Mouse (Mus musculus): ENCODE measurements at regions not wholly inside any gene's neighbourhood (a gene's known extent, or its start where the extent isn't known, plus 50 kb on each side); places are given as distances from the start of the nearest gene placed in this dataset.
"Not testable (repeated sequence)": the region's sequence is repeated elsewhere in the genome, so short reads cannot be mapped to it uniquely, and the experiment has no call there.

DNA sequence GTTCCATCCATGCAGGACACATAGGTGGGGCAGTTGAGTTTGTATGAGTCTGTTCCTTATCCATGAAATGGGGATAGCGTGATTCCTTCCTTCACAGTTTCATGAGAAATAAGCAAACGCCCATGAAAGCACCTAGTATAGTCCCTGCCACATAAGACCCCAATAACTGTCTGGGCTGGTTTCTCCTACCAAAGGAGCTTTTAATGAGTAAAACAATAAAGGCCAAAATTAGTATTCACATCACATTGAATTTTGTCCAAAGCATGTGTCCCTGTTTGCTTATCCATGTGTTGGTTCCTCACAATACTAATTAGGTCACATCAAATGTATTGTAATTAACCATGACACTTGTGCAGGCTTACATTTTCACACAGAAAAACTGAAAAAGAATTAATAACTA is 221.3 kb downstream of the Prdm13 start:
- 72% methylated on average over 2 of the region's 2 CpGs for WGBS
- H3K4me2 ChIP-seq (ENCODE audit: low read depth, low read length), result no peak overlapping the region
- ATAC-seq (ENCODE audit: insufficient read depth, low FRiP score), result no peak
- no peaks in the 10 kb centered on the region for H3K4me1 ChIP-seq (ENCODE audit: control insufficient read depth, insufficient read depth, low read length)
- no peak overlapping the region for H3K4me3 ChIP-seq (replicated peaks; ENCODE audit: low read length)
- H3K27ac ChIP-seq (ENCODE audit: low read length), result no peak overlapping the region
- H3K27me3 ChIP-seq (ENCODE audit: control insufficient read depth, insufficient read depth, low read length), result no peaks in the 10 kb centered on the region
- no peaks in the 10 kb centered on the region for H3K36me3 ChIP-seq (ENCODE audit: control insufficient read depth, insufficient read depth, low read length)
- no peak overlapping the region for H3K9ac ChIP-seq (ENCODE audit: low read length)
- no peaks in the 10 kb centered on the region for H3K9me3 ChIP-seq (replicated peaks; ENCODE audit: control insufficient read depth, low read length)

DNA sequence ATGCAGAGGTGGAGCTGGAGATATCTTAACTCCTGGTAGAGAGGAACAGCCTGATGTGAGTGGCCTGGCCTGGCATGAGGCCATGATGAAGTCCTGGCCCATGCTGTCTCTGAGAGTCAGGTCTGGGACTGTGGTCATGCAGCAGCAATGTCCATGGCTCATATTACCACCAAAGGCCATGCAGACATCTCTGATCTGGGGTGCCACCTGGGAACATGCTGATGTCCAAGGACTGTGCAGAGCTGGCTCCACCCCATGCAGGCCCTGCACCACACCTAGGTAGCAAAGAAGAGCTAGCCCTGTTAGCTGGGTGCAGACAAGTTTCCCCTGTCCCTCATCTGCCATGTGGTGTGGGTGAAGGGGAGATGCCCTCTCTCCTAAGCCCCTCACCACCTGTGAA is 244.5 kb downstream of the Prdm13 start:
- Histone ChIP-seq H3K27me3 (ENCODE audit: control insufficient read depth, insufficient read depth, low read length) (no peaks in the 10 kb centered on the region), H3K36me3 (ENCODE audit: control insufficient read depth, insufficient read depth, low read length) (no peaks in the 10 kb centered on the region), H3K9me3 (replicated peaks; ENCODE audit: control insufficient read depth, low read length) (no peaks in the 10 kb centered on the region), H3K9ac (ENCODE audit: low read length) (no peak overlapping the region), H3K4me2 (ENCODE audit: low read depth, low read length) (no peak overlapping the region), H3K4me1 (ENCODE audit: control insufficient read depth, insufficient read depth, low read length) (no peaks in the 10 kb centered on the region), H3K4me3 (replicated peaks; ENCODE audit: low read length) (no peak overlapping the region), H3K27ac (ENCODE audit: low read length) (no peak overlapping the region)
- no peak for ATAC-seq (ENCODE audit: insufficient read depth, low FRiP score)

DNA sequence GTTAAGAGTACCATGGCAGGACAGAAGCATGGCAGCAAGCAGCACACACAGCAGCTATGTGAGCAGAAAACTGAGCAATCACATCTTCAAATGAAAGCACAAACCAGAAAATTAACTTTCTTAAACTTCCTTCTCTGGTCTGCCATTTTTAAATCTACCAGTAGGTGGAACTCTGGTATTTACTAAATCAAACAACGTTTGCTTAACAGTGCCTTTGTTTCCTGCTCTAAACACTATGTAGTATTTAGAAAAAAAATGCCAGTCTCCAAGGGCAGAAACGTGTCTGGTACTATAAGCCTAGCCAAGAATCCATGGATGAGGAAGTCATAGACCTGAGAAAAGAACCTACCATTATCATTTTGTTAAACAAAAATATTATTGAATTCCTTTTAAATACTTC is 249.1 kb downstream of the Prdm13 start:
- Histone ChIP-seq H3K4me2 (ENCODE audit: low read depth, low read length) (no peak overlapping the region), H3K36me3 (ENCODE audit: control insufficient read depth, insufficient read depth, low read length) (no peaks in the 10 kb centered on the region), H3K4me3 (replicated peaks; ENCODE audit: low read length) (no peak overlapping the region), H3K9me3 (replicated peaks; ENCODE audit: control insufficient read depth, low read length) (no peaks in the 10 kb centered on the region), H3K9ac (ENCODE audit: low read length) (no peak overlapping the region), H3K27ac (ENCODE audit: low read length) (no peak overlapping the region), H3K27me3 (ENCODE audit: control insufficient read depth, insufficient read depth, low read length) (no peaks in the 10 kb centered on the region), H3K4me1 (ENCODE audit: control insufficient read depth, insufficient read depth, low read length) (no peaks in the 10 kb centered on the region)
- ATAC-seq (ENCODE audit: insufficient read depth, low FRiP score), result no peak
- WGBS, result 12% methylated on average over 2 of the region's 2 CpGs

DNA sequence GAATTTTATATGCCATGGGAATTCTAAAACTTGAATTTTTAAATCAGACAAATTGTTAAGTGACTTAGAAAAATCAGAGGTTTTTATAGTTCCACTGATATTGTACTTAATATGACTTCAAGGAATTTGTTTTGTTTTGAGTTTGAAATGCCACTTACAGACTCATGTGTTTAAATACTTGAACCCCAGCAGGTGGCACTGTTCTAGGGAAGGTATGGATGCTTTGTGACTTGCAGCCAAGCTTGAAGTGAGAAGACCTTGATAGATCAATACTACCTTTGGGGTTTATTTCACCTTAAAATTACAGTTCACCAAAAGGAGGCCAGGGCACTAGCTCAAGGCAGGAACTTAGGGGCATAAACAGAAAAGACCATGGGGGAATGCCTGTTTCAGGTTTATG is 277.9 kb downstream of the Prdm13 start:
- Histone ChIP-seq H3K9ac (ENCODE audit: low read length) (no peak overlapping the region), H3K27me3 (ENCODE audit: control insufficient read depth, insufficient read depth, low read length) (no peaks in the 10 kb centered on the region), H3K4me1 (ENCODE audit: control insufficient read depth, insufficient read depth, low read length) (no peaks in the 10 kb centered on the region), H3K4me3 (replicated peaks; ENCODE audit: low read length) (no peak overlapping the region), H3K36me3 (ENCODE audit: control insufficient read depth, insufficient read depth, low read length) (no peaks in the 10 kb centered on the region), H3K9me3 (replicated peaks; ENCODE audit: control insufficient read depth, low read length) (no peaks in the 10 kb centered on the region), H3K4me2 (ENCODE audit: low read depth, low read length) (no peak overlapping the region), H3K27ac (ENCODE audit: low read length) (no peak overlapping the region)
- no peak for ATAC-seq (ENCODE audit: insufficient read depth, low FRiP score)

DNA sequence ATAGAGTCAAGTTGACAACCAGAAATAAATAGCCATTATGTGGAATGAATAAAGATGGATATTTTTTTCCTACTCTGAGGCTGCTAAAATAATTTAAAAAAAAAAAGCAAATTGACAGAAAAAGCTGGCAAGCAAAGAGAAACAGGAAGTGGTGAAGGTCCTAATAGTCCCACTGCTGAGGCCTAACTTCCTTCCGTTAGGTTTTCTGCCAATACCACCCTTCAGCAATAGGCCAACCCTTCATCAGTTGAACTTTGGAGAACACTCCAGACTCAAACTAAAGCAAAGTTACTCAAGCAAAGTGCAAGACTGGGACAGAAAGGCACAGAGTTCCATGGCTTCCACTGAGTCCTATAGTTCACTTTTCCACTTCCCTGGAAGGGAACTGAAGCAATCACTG is 316.4 kb downstream of the Prdm13 start:
- no peak for ATAC-seq (ENCODE audit: insufficient read depth, low FRiP score)

DNA sequence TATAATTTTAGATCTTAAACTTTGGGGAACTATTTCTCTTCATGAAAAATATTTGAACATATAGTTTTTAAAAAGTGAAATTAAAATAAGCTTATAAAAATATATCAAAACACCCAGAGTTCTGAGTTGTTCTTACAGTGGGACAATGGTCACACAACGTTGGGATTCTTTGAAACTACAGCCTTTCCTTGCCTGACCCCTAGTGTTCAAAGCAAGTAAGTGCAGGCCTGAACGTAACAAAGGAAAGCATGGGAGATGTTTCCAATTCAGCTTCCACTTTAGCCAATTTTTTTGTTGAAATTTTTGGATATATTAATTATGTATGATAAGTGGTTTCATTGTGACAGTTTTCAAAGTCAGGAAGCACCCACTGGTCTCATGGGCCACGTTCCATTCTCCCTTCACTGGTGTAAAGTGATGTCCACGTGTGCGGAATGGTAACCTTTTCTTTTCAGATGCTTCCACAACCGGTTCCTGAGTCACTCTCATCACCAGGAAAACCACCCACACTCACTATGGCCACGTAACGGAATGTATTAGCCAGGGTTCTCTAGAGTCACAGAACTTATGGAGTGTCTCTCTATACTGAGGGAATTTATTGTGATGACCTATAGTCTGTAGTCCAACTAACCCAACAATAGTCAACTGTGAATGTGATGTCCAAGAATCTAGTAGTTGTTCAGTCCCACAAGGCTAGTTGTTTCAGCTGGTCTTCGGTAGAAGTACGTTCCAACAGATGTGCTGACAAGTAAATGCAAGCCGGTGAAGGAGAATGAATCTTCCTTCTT is 317.3 kb downstream of the Prdm13 start:
- Histone ChIP-seq H3K36me3 (ENCODE audit: control insufficient read depth, insufficient read depth, low read length) (no peaks in the 10 kb centered on the region), H3K27ac (ENCODE audit: low read length) (no peak overlapping the region), H3K9me3 (replicated peaks; ENCODE audit: control insufficient read depth, low read length) (no peaks in the 10 kb centered on the region), H3K27me3 (ENCODE audit: control insufficient read depth, insufficient read depth, low read length) (no peaks in the 10 kb centered on the region), H3K4me3 (replicated peaks; ENCODE audit: low read length) (no peak overlapping the region), H3K4me2 (ENCODE audit: low read depth, low read length) (no peak overlapping the region), H3K9ac (ENCODE audit: low read length) (no peak overlapping the region), H3K4me1 (ENCODE audit: control insufficient read depth, insufficient read depth, low read length) (no peaks in the 10 kb centered on the region)
- WGBS, result 67% methylated on average over 11 of the region's 11 CpGs
- no peak for ATAC-seq (ENCODE audit: insufficient read depth, low FRiP score)

More for the DNA sequence above, 316.4 kb downstream of the Prdm13 start:
- Histone ChIP-seq H3K27me3 (ENCODE audit: control insufficient read depth, insufficient read depth, low read length) (no peaks in the 10 kb centered on the region), H3K36me3 (ENCODE audit: control insufficient read depth, insufficient read depth, low read length) (no peaks in the 10 kb centered on the region), H3K9me3 (replicated peaks; ENCODE audit: control insufficient read depth, low read length) (no peaks in the 10 kb centered on the region), H3K4me1 (ENCODE audit: control insufficient read depth, insufficient read depth, low read length) (no peaks in the 10 kb centered on the region), H3K27ac (ENCODE audit: low read length) (no peak overlapping the region), H3K4me2 (ENCODE audit: low read depth, low read length) (no peak overlapping the region), H3K4me3 (replicated peaks; ENCODE audit: low read length) (no peak overlapping the region), H3K9ac (ENCODE audit: low read length) (no peak overlapping the region)
- 82% methylated on average over 1 of the region's 1 CpGs for WGBS

DNA sequence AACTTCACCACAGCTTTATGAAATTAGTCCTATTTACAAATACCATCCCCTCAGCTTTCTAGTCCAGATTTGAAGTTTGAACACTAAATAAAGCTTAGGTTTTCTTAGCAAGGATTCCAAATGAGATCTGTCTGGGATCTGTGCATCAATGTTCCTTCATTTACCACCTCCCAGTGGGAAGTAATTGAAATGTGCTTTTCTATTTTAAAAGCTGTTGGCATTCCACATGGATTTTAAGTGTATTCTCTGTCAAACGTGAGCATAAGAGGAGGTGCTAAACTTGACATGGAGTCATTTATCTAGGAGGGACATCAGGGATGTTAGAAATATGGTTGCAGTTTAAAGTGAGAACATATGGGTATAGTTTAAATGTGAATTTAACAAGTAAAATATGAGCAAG is 364.0 kb downstream of the Prdm13 start:
- ATAC-seq (ENCODE audit: insufficient read depth, low FRiP score), result no peak
- WGBS, result 35% methylated on average over 1 of the region's 1 CpGs
- H3K4me2 ChIP-seq (ENCODE audit: low read depth, low read length), result no peak overlapping the region
- no peaks in the 10 kb centered on the region for H3K4me1 ChIP-seq (ENCODE audit: control insufficient read depth, insufficient read depth, low read length)
- H3K27ac ChIP-seq (ENCODE audit: low read length), result no peak overlapping the region
- no peak overlapping the region for H3K4me3 ChIP-seq (replicated peaks; ENCODE audit: low read length)
- H3K9ac ChIP-seq (ENCODE audit: low read length), result no peak overlapping the region
- no peaks in the 10 kb centered on the region for H3K27me3 ChIP-seq (ENCODE audit: control insufficient read depth, insufficient read depth, low read length)
- no peaks in the 10 kb centered on the region for H3K9me3 ChIP-seq (replicated peaks; ENCODE audit: control insufficient read depth, low read length)
- H3K36me3 ChIP-seq (ENCODE audit: control insufficient read depth, insufficient read depth, low read length), result no peaks in the 10 kb centered on the region

DNA sequence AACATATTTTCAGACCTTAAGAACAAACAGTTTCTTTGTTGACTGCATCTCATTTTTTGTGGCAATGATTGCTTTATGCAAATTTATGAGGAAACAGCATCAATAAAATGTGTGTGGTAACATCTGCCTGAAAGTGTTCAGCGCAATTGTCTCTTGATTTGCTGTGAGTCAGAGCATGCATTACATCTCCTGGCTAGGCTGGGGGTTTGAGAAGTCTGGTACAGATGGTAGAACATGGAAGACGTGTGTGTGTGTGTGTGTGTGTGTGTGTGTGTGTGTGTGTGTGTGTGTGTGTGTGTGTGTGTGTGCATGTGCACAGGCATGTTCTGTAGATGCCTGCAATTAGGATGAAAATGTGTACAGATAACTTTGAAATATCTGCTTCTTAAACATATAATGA is 376.5 kb downstream of the Prdm13 start:
- not testable (repeated sequence) for H3K36me3 ChIP-seq (ENCODE audit: control insufficient read depth, insufficient read depth, low read length); H3K27ac ChIP-seq (ENCODE audit: low read length); H3K27me3 ChIP-seq (ENCODE audit: control insufficient read depth, insufficient read depth, low read length); H3K9ac ChIP-seq (ENCODE audit: low read length); H3K4me2 ChIP-seq (ENCODE audit: low read depth, low read length); H3K9me3 ChIP-seq (replicated peaks; ENCODE audit: control insufficient read depth, low read length); H3K4me3 ChIP-seq (replicated peaks; ENCODE audit: low read length); ATAC-seq (ENCODE audit: insufficient read depth, low FRiP score); H3K4me1 ChIP-seq (ENCODE audit: control insufficient read depth, insufficient read depth, low read length)
- 72% methylated on average over 2 of the region's 2 CpGs for WGBS

DNA sequence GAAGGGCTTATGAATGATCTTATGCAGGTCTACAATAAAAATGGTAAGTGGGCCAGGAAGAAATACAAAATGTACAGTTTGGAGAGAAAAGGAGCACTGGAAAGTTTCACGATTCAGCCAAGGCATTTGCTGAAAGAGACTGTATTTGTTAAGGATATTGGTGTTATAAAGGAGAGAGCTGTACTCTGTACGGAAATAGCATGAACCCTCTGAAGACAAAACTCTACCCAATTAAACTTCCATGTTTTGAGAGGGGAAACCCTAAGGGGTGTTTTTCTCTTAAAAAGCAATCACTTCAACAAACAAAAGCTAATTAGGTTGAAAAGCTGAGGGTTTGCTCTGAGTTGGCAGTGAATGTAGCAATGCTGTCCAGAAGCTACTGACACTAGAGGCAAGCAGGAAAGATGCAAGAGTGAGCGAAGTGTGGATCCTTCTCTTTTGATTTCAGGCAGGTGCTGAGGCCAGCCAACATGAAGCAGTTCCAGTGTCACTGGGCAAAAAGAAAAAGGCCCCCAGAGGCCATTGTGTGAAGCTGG is 378.2 kb downstream of the Prdm13 start:
- 76% methylated on average over 3 of the region's 3 CpGs for WGBS
- ATAC-seq (ENCODE audit: insufficient read depth, low FRiP score), result no peak
- H3K27ac ChIP-seq (ENCODE audit: low read length), result no peak overlapping the region
- H3K4me1 ChIP-seq (ENCODE audit: control insufficient read depth, insufficient read depth, low read length), result no peaks in the 10 kb centered on the region
- no peaks in the 10 kb centered on the region for H3K36me3 ChIP-seq (ENCODE audit: control insufficient read depth, insufficient read depth, low read length)
- H3K4me3 ChIP-seq (replicated peaks; ENCODE audit: low read length), result no peak overlapping the region
- no peaks in the 10 kb centered on the region for H3K9me3 ChIP-seq (replicated peaks; ENCODE audit: control insufficient read depth, low read length)
- H3K4me2 ChIP-seq (ENCODE audit: low read depth, low read length), result no peak overlapping the region
- no peak overlapping the region for H3K9ac ChIP-seq (ENCODE audit: low read length)
- H3K27me3 ChIP-seq (ENCODE audit: control insufficient read depth, insufficient read depth, low read length), result no peaks in the 10 kb centered on the region

Data from stomach, embryonic 16.5 days (tissue).